Mouse (Mus musculus) stomach, embryonic 14.5 days (tissue): ENCODE measurements around the gene Sult6b2. TPM values are rescaled to one million over a fixed set of nuclear protein-coding genes. Genes with fewer than 3 reads are reported as not detected.

Source experiments
- ATAC-seq: fragments of 200-750 bp; cut with Nextera tagmentation; 2 replicates; pipeline ENCODE4 v1.8.0; 2017; ENCODE audit warnings: low read depth, moderate TSS enrichment; ENCODE audit not compliant: insufficient number of reproducible peaks, insufficient read depth, low FRiP score
- H3K27ac ChIP-seq: fragments of 300-500 bp; sonication (generic); 2 replicates; pipeline ENCODE4 v1.5.1; 2014; ENCODE audit warnings: mild to moderate bottlenecking, low read length, moderate library complexity, mixed read lengths
- H3K27me3 ChIP-seq: fragments of 300-500 bp; sonication (generic); 2 replicates; pipeline ENCODE4 v1.6.1; 2014; ENCODE audit warnings: low read length, control low read depth, mixed read lengths; ENCODE audit not compliant: control insufficient read depth, insufficient read depth
- H3K36me3 ChIP-seq: fragments of 300-500 bp; sonication (generic); 2 replicates; pipeline ENCODE4 v1.6.1; 2014; ENCODE audit warnings: mild to moderate bottlenecking, control low read depth, low read length, moderate library complexity, mixed read lengths; ENCODE audit not compliant: control insufficient read depth, insufficient read depth
- H3K4me1 ChIP-seq: fragments of 300-500 bp; sonication (generic); 2 replicates; pipeline ENCODE4 v1.6.1; 2014; ENCODE audit warnings: low read length, control low read depth, mixed read lengths; ENCODE audit not compliant: control insufficient read depth, insufficient read depth
- H3K4me2 ChIP-seq: fragments of 300-500 bp; sonication (generic); replicated peaks from 2 replicates; pipeline ENCODE4 v1.6.1; 2014; ENCODE audit warnings: low read depth, low read length, control low read depth
- H3K4me3 ChIP-seq: fragments of 300-500 bp; sonication (generic); 2 replicates; pipeline ENCODE4 v1.5.1; 2014; ENCODE audit warnings: low read depth, low read length, control low read depth
- H3K9ac ChIP-seq: fragments of 300-500 bp; sonication (generic); replicated peaks from 2 replicates; pipeline ENCODE4 v1.6.1; 2014; ENCODE audit warnings: low read depth, mild to moderate bottlenecking, control low read depth, low read length, moderate library complexity, mixed read lengths
- H3K9me3 ChIP-seq: fragments of 300-500 bp; sonication (generic); 2 replicates; pipeline ENCODE4 v1.6.1; 2016; ENCODE audit warnings: low read depth, low read length, control low read depth; ENCODE audit not compliant: control insufficient read depth
- WGBS: fragments of 180-500 bp; shearing (Covaris S2); extraction: QIAGEN DNeasy Blood & Tissue Kit; methylation state at CpG from one replicate; pipeline ENCODE4 v1.1.7; 2014; 5-methylcytosine and 5-hydroxymethylcytosine counted together
- polyA plus RNA-seq: library from polyadenylated mRNA; unstranded; fragments of >200 nt; fragmentation: Nextera tagmentation; extraction: Ambion mirVana; gene quantifications from 2 replicates; pipeline ENCODE4 v1.2.1, GENCODE M21; 2014

Sult6b2 gene
- polyA plus RNA-seq, 1 experiment from 2014 or later = not detected

GRCm38 (mm10) chr6:142779045-142779811 is 25.1 kb downstream of the Sult6b2 start:
- H3K27me3 ChIP-seq = no peaks in the 10 kb centered on the region
- 48% methylated on average over 11 of the region's 11 CpGs for WGBS
- no peak for ATAC-seq

GRCm38 (mm10) chr6:142776935-142777334 is 27.4 kb downstream of the Sult6b2 start:
- Histone ChIP-seq H3K9ac (no peak overlapping the region), H3K27ac (no peak overlapping the region), H3K4me1 (no peaks in the 10 kb centered on the region), H3K4me2 (no peak overlapping the region), H3K4me3 (no peak overlapping the region), H3K9me3 (no peaks in the 10 kb centered on the region), H3K27me3 (no peaks in the 10 kb centered on the region), H3K36me3 (peaks cover 28% of the 10 kb centered on the region)
- no peak for ATAC-seq
- WGBS = 80% methylated on average over 4 of the region's 4 CpGs

More at GRCm38 (mm10) chr6:142779045-142779811, 25.1 kb downstream of the Sult6b2 start:
- H3K36me3 ChIP-seq = peaks cover 6% of the 10 kb centered on the region
- H3K9ac ChIP-seq = no peak overlapping the region
- H3K27ac ChIP-seq = no peak overlapping the region
- no peak overlapping the region for H3K4me2 ChIP-seq
- H3K9me3 ChIP-seq = no peaks in the 10 kb centered on the region
- no peaks in the 10 kb centered on the region for H3K4me1 ChIP-seq
- H3K4me3 ChIP-seq = no peak overlapping the region

- no peak overlapping the region for H3K4me2 ChIP-seq
- WGBS = 86% methylated on average over 5 of the region's 5 CpGs
- peaks cover 44% of the 10 kb centered on the region for H3K36me3 ChIP-seq
- no peak overlapping the region for H3K27ac ChIP-seq
- no peaks in the 10 kb centered on the region for H3K27me3 ChIP-seq
- ATAC-seq = no peak
- H3K4me3 ChIP-seq = no peak overlapping the region
- no peak overlapping the region for H3K9ac ChIP-seq
- H3K9me3 ChIP-seq = no peaks in the 10 kb centered on the region
- H3K4me1 ChIP-seq = no peaks in the 10 kb centered on the region
These were observed 30.7 kb downstream of the Sult6b2 start for GRCm38 (mm10) chr6:142773566-142773965.

GRCm38 (mm10) chr6:142771643-142772042 is 32.7 kb downstream of the Sult6b2 start:
- Histone ChIP-seq H3K4me3 (no peak overlapping the region), H3K27ac (no peak overlapping the region), H3K9me3 (no peaks in the 10 kb centered on the region), H3K27me3 (no peaks in the 10 kb centered on the region), H3K36me3 (peaks cover 63% of the 10 kb centered on the region), H3K9ac (no peak overlapping the region), H3K4me1 (no peaks in the 10 kb centered on the region), H3K4me2 (no peak overlapping the region)
- 81% methylated on average over 4 of the region's 4 CpGs for WGBS
- no peak for ATAC-seq

- Histone ChIP-seq H3K27ac (no peak overlapping the region), H3K36me3 (peaks cover 78% of the 10 kb centered on the region), H3K27me3 (no peaks in the 10 kb centered on the region), H3K9ac (no peak overlapping the region), H3K4me2 (no peak overlapping the region), H3K4me1 (no peaks in the 10 kb centered on the region), H3K9me3 (no peaks in the 10 kb centered on the region), H3K4me3 (no peak overlapping the region)
- ATAC-seq = no peak
- WGBS = 94% methylated on average over 3 of the region's 3 CpGs
These were observed 34.4 kb downstream of the Sult6b2 start for GRCm38 (mm10) chr6:142769896-142770295.

GRCm38 (mm10) chr6:142767305-142767704 is 37.0 kb downstream of the Sult6b2 start:
- Histone ChIP-seq H3K27me3 (no peaks in the 10 kb centered on the region), H3K9me3 (no peaks in the 10 kb centered on the region), H3K27ac (no peak overlapping the region), H3K36me3 (peaks cover 65% of the 10 kb centered on the region), H3K4me1 (no peaks in the 10 kb centered on the region), H3K9ac (no peak overlapping the region), H3K4me3 (no peak overlapping the region), H3K4me2 (no peak overlapping the region)
- 87% methylated on average over 9 of the region's 9 CpGs for WGBS
- no peak for ATAC-seq

- no peak overlapping the region for H3K9ac ChIP-seq
These were observed 39.4 kb downstream of the Sult6b2 start for GRCm38 (mm10) chr6:142764933-142765332.

GRCm38 (mm10) chr6:142759633-142760032 is 44.7 kb downstream of the Sult6b2 start:
- 88% methylated on average over 2 of the region's 2 CpGs for WGBS
- Histone ChIP-seq H3K4me2 (no peak overlapping the region), H3K36me3 (peaks cover 10% of the 10 kb centered on the region), H3K9ac (no peak overlapping the region), H3K4me3 (no peak overlapping the region), H3K27ac (no peak overlapping the region), H3K9me3 (no peaks in the 10 kb centered on the region), H3K27me3 (no peaks in the 10 kb centered on the region), H3K4me1 (peaks cover 13% of the 10 kb centered on the region; the same call in 1 of the 2 replicates)
- ATAC-seq = no peak

More at GRCm38 (mm10) chr6:142764933-142765332, 39.4 kb downstream of the Sult6b2 start:
- no peaks in the 10 kb centered on the region for H3K9me3 ChIP-seq
- H3K27me3 ChIP-seq = no peaks in the 10 kb centered on the region
- ATAC-seq = no peak
- H3K4me2 ChIP-seq = no peak overlapping the region
- H3K36me3 ChIP-seq = peaks cover 53% of the 10 kb centered on the region
- 66% methylated on average over 2 of the region's 2 CpGs for WGBS
- no peak overlapping the region for H3K4me3 ChIP-seq
- no peak overlapping the region for H3K27ac ChIP-seq
- H3K4me1 ChIP-seq = no peaks in the 10 kb centered on the region
